In genomic region chr1:120231334-120231733, GRCm38 (mm10) we compare ENCODE assay signal across 8 mouse cellular contexts. TPM values are rescaled to one million over a fixed set of nuclear protein-coding genes. Genes with fewer than 3 reads are reported as not detected.
A peak's percentile ranks its signal among the peaks of the same experiment; 100 is the strongest.
DNase-seq lines count a peak whose midpoint lies in the region; ATAC-seq and TF ChIP-seq lines count a peak whose summit lies in the region.

No protein-coding gene starts in this region.

- H3K4me2 ChIP-seq in forebrain, embryonic 14.5 days (ENCODE audit: low read length), result no peak overlapping the region
- no peak overlapping the region for H3K4me2 ChIP-seq in forebrain, embryonic 13.5 days
- no peak overlapping the region for H3K4me2 ChIP-seq in forebrain, postnatal 0 days (ENCODE audit: low read depth)

- WGBS in forebrain, embryonic 14.5 days, result 39% methylated on average over 6 of the region's 6 CpGs
- WGBS in forebrain, embryonic 13.5 days, result 49% methylated on average over 6 of the region's 6 CpGs
- 38% methylated on average over 6 of the region's 6 CpGs for WGBS in forebrain, postnatal 0 days

- H3K9ac ChIP-seq in forebrain, embryonic 14.5 days (ENCODE audit: low read length), result no peak overlapping the region
- H3K9ac ChIP-seq in forebrain, embryonic 13.5 days, result no peak overlapping the region
- no peak overlapping the region for H3K9ac ChIP-seq in forebrain, postnatal 0 days

- peak; percentile 76 for TF ChIP-seq CTCF in forebrain, postnatal 0 days (IDR thresholded peaks at IDR 0.05; ENCODE audit: low read depth)

- ATAC-seq in forebrain, embryonic 14.5 days, result no peak
- no peak for ATAC-seq in forebrain, embryonic 13.5 days
- ATAC-seq in forebrain, postnatal 0 days, result peak; percentile 56; the same call in 1 of the 2 replicates
- ATAC-seq in megakaryocyte progenitor cell, adult 5-6 weeks (replicated peaks; ENCODE audit: poor library complexity), result peak; percentile 90

- H3K4me1 ChIP-seq in forebrain, embryonic 14.5 days (ENCODE audit: control insufficient read depth, insufficient read depth, low read length), result no peaks in the 10 kb centered on the region
- no peaks in the 10 kb centered on the region for H3K4me1 ChIP-seq in forebrain, embryonic 13.5 days
- no peaks in the 10 kb centered on the region for H3K4me1 ChIP-seq in forebrain, postnatal 0 days (ENCODE audit: insufficient read depth)

- H3K4me3 ChIP-seq in forebrain, embryonic 14.5 days (ENCODE audit: low read depth, low read length), result no peak overlapping the region
- H3K4me3 ChIP-seq in forebrain, embryonic 13.5 days, result no peak overlapping the region
- no peak overlapping the region for H3K4me3 ChIP-seq in forebrain, postnatal 0 days (ENCODE audit: low read depth, low read length)

- DNase-seq in forebrain, embryonic 14.5 days (ENCODE audit: low spot score), result peak; percentile 52
- peak; percentile 16 for DNase-seq in urinary bladder, postnatal 25 days (ENCODE audit: low spot score)
- no peak for DNase-seq in urinary bladder, adult 2 months (ENCODE audit: low spot score)
- DNase-seq in forebrain, postnatal 0 days, result peak; percentile 58
- DNase-seq in kidney, postnatal 36 days, result peak; percentile 12 to 74
- no peak for DNase-seq in natural killer cell, adult 2 months (ENCODE audit: low spot score in 2 of 2)

- H3K9me3 ChIP-seq in forebrain, embryonic 14.5 days (replicated peaks; ENCODE audit: control insufficient read depth, low read length), result no peaks in the 10 kb centered on the region
- H3K9me3 ChIP-seq in forebrain, embryonic 13.5 days (replicated peaks), result no peaks in the 10 kb centered on the region
- no peaks in the 10 kb centered on the region for H3K9me3 ChIP-seq in forebrain, postnatal 0 days (ENCODE audit: low read length)

- H3K27me3 ChIP-seq in forebrain, embryonic 14.5 days (replicated peaks; ENCODE audit: control insufficient read depth, insufficient read depth, low read length), result no peaks in the 10 kb centered on the region
- H3K27me3 ChIP-seq in forebrain, embryonic 13.5 days, result no peaks in the 10 kb centered on the region
- no peaks in the 10 kb centered on the region for H3K27me3 ChIP-seq in forebrain, postnatal 0 days (ENCODE audit: insufficient read depth, low read length)

- no peak overlapping the region for H3K27ac ChIP-seq in forebrain, embryonic 14.5 days (ENCODE audit: low read depth, low read length)
- H3K27ac ChIP-seq in forebrain, embryonic 13.5 days, result no peak overlapping the region
- no peak overlapping the region for H3K27ac ChIP-seq in forebrain, postnatal 0 days (ENCODE audit: low read depth, low read length)

- no peaks in the 10 kb centered on the region for H3K36me3 ChIP-seq in forebrain, embryonic 14.5 days (ENCODE audit: control insufficient read depth, insufficient read depth, low read length)
- no peaks in the 10 kb centered on the region for H3K36me3 ChIP-seq in forebrain, embryonic 13.5 days (ENCODE audit: poor library complexity, severe bottlenecking)
- H3K36me3 ChIP-seq in forebrain, postnatal 0 days (ENCODE audit: insufficient read depth), result no peaks in the 10 kb centered on the region

RNA-seq across cellular contexts. Expression of gene Steap3, which starts 41.2 kb away (rescaled TPM):
- 2.1 and 3.1 TPM in 2 replicates for polyA plus RNA-seq in forebrain, embryonic 14.5 days (2014; fragmentation: Nextera tagmentation; extraction: Ambion mirVana)
- 1.3 TPM in 2 replicates for polyA plus RNA-seq in forebrain, embryonic 13.5 days (2015; fragmentation: Nextera tagmentation; extraction: Ambion mirVana)
- polyA plus RNA-seq in urinary bladder, adult 2 months (2012; rRNA removed), result 34.7 and 39.8 TPM in 2 replicates
- 1.3 and 3.9 TPM in 2 replicates for total RNA-seq in forebrain, postnatal 0 days (2014; rRNA removed)
- 3.9 and 4.4 TPM in 2 replicates for polyA plus RNA-seq in forebrain, postnatal 0 days (2015; fragmentation: Nextera tagmentation; extraction: Ambion mirVana)
- 29.7 and 34.2 TPM in 2 replicates for total RNA-seq in megakaryocyte progenitor cell, adult 5-6 weeks (2015)
- 7.5 and 10.3 TPM in 2 replicates for total RNA-seq in megakaryocyte progenitor cell, adult 5-6 weeks (2017)

Comparison
In these comparisons a context has a peak if more than half of its experiments do, and no peak if none do; other contexts are left out.
1. ATAC-seq: peak in forebrain, postnatal 0 days (single experiment) and megakaryocyte progenitor cell, adult 5-6 weeks (single experiment); none in forebrain, embryonic 14.5 days (single experiment) and forebrain, embryonic 13.5 days (single experiment).
2. DNase-seq: peak in forebrain, embryonic 14.5 days (single experiment), urinary bladder, postnatal 25 days (single experiment), forebrain, postnatal 0 days (single experiment) and kidney, postnatal 36 days (2 of 2); none in urinary bladder, adult 2 months (single experiment) and natural killer cell, adult 2 months (0 of 2).